Mouse (Mus musculus) embryo, embryonic 11 days (tissue): Measurements from ENCODE around the gene Prkn.

Experiments used
- DNase-seq: peaks from one replicate; pipeline ENCODE4 v3.0.0-alpha.2; 2015

Prkn gene

GRCm38 (mm10) chr17:11023371-11023770, 183.2 kb downstream of the Prkn start:
- DNase-seq, result no peak

GRCm38 (mm10) chr17:11029348-11029747, 189.2 kb downstream of the Prkn start:
- no peak for DNase-seq

- DNase-seq, result no peak
Measured at GRCm38 (mm10) chr17:11030936-11031335, 190.8 kb downstream of the Prkn start.

GRCm38 (mm10) chr17:11032366-11032765, 192.2 kb downstream of the Prkn start:
- no peak for DNase-seq

- DNase-seq, result no peak
Measured at GRCm38 (mm10) chr17:11033594-11033993, 193.4 kb downstream of the Prkn start.

GRCm38 (mm10) chr17:11038272-11038671, 198.1 kb downstream of the Prkn start:
- DNase-seq, result no peak

GRCm38 (mm10) chr17:11058986-11059385, 218.8 kb downstream of the Prkn start:
- no peak for DNase-seq

GRCm38 (mm10) chr17:11067076-11067703, 227.0 kb downstream of the Prkn start:
- DNase-seq, result peak; percentile 70

GRCm38 (mm10) chr17:11067704-11068475, 227.7 kb downstream of the Prkn start:
- peak; percentile 87 for DNase-seq

- DNase-seq, result no peak
Measured at GRCm38 (mm10) chr17:11070996-11071395, 230.8 kb downstream of the Prkn start.

GRCm38 (mm10) chr17:11076319-11076903, 236.2 kb downstream of the Prkn start:
- DNase-seq, result peak; percentile 61

GRCm38 (mm10) chr17:11086492-11086891, 246.3 kb downstream of the Prkn start:
- no peak for DNase-seq

- DNase-seq, result peak; percentile 63
Measured at GRCm38 (mm10) chr17:11087088-11087487, 246.9 kb downstream of the Prkn start.

- DNase-seq, result peak; percentile 52
Measured at GRCm38 (mm10) chr17:11087823-11088222, 247.6 kb downstream of the Prkn start.

GRCm38 (mm10) chr17:11089361-11089760, 249.2 kb downstream of the Prkn start:
- DNase-seq, result no peak

GRCm38 (mm10) chr17:11092900-11093299, 252.7 kb downstream of the Prkn start:
- peak; percentile 75 for DNase-seq

GRCm38 (mm10) chr17:11093321-11093720, 253.1 kb downstream of the Prkn start:
- DNase-seq, result no peak

- no peak for DNase-seq
Measured at GRCm38 (mm10) chr17:11107007-11107406, 266.8 kb downstream of the Prkn start.

GRCm38 (mm10) chr17:11107916-11108315, 267.7 kb downstream of the Prkn start:
- no peak for DNase-seq

GRCm38 (mm10) chr17:11117508-11117907, 277.3 kb downstream of the Prkn start:
- DNase-seq, result no peak

GRCm38 (mm10) chr17:11124048-11124447, 283.9 kb downstream of the Prkn start:
- no peak for DNase-seq

GRCm38 (mm10) chr17:11127217-11127616, 287.0 kb downstream of the Prkn start:
- no peak for DNase-seq

GRCm38 (mm10) chr17:11130919-11131318, 290.7 kb downstream of the Prkn start:
- no peak for DNase-seq

- DNase-seq, result no peak
Measured at GRCm38 (mm10) chr17:11142321-11142720, 302.1 kb downstream of the Prkn start.
